Mouse (Mus musculus) hindbrain, embryonic 12.5 days (tissue): Measurements from ENCODE around the gene Prap1. TPM values are rescaled to one million over a fixed set of nuclear protein-coding genes. Genes with fewer than 3 reads are reported as not detected.

Experiments used
- ATAC-seq: fragments of 200-750 bp; cut with Nextera tagmentation; 2 replicates; pipeline ENCODE4 v1.8.0; 2017; ENCODE audit warnings: moderate TSS enrichment; ENCODE audit not compliant: low FRiP score
- H3K27ac ChIP-seq: fragments of 300-500 bp; sonication (generic); 2 replicates; pipeline ENCODE4 v1.5.1; 2016; ENCODE audit warnings: mild to moderate bottlenecking
- H3K27me3 ChIP-seq: fragments of 300-500 bp; sonication (generic); 2 replicates; pipeline ENCODE4 v1.6.1; 2016; ENCODE audit warnings: mild to moderate bottlenecking
- H3K36me3 ChIP-seq: fragments of 300-500 bp; sonication (generic); 2 replicates; pipeline ENCODE4 v1.6.1; 2016; ENCODE audit warnings: mild to moderate bottlenecking
- H3K4me1 ChIP-seq: fragments of 300-500 bp; sonication (generic); 2 replicates; pipeline ENCODE4 v1.6.1; 2016
- H3K4me2 ChIP-seq: fragments of 300-500 bp; sonication (generic); replicated peaks from 2 replicates; pipeline ENCODE4 v1.6.1; 2016; ENCODE audit warnings: mild to moderate bottlenecking
- H3K4me3 ChIP-seq: fragments of 300-500 bp; sonication (generic); 2 replicates; pipeline ENCODE4 v1.5.1; 2016; ENCODE audit warnings: mild to moderate bottlenecking
- H3K9ac ChIP-seq: fragments of 300-500 bp; sonication (generic); 2 replicates; pipeline ENCODE4 v1.6.1; 2016; ENCODE audit warnings: mild to moderate bottlenecking, moderate library complexity
- H3K9me3 ChIP-seq: fragments of 300-500 bp; sonication (generic); replicated peaks from 2 replicates; pipeline ENCODE4 v1.6.1; 2016; ENCODE audit warnings: mild to moderate bottlenecking
- WGBS: fragments of 180-500 bp; shearing (Covaris S2); methylation state at CpG from one replicate; pipeline ENCODE4 v1.1.7; 2016; 5-methylcytosine and 5-hydroxymethylcytosine counted together
- polyA plus RNA-seq: library from polyadenylated mRNA; unstranded; fragments of >200 nt; fragmentation: Nextera tagmentation; extraction: Ambion mirVana; gene quantifications from 2 replicates; pipeline ENCODE4 v1.2.1, GENCODE M21; 2016

Prap1 gene
- polyA plus RNA-seq, 1 experiment from 2014 or later, result not detected

DNA sequence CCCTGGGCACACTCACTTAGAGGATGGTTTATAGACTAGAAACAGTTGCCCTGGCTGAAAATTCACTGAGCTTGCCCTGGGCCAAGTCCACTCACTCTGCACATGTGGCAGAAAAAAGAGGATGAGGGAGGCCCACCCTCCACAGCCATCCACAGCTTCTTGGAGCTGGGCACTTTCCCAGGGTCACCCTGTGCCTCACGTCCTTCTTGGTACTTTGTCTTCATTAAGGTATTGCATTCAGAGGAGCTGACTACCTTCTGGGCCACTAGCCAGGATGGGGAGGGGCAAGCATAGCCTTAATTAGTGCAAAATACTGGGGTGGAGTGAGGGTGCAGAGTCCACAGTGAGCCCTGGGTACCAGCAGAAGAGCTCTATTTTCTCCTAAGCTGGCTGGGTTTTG is 2.4 kb downstream of the Prap1 start:
- Histone ChIP-seq H3K9ac (no peak overlapping the region), H3K36me3 (no peaks in the 10 kb centered on the region), H3K27me3 (no peaks in the 10 kb centered on the region), H3K4me1 (no peaks in the 10 kb centered on the region), H3K27ac (no peak overlapping the region), H3K9me3 (no peaks in the 10 kb centered on the region), H3K4me3 (no peak overlapping the region), H3K4me2 (no peak overlapping the region)
- ATAC-seq, result no peak
- 62% methylated on average over 1 of the region's 1 CpGs for WGBS

- ATAC-seq, result no peak
- no peaks in the 10 kb centered on the region for H3K9me3 ChIP-seq
- no peak overlapping the region for H3K4me2 ChIP-seq
- no peak overlapping the region for H3K9ac ChIP-seq
- H3K4me3 ChIP-seq, result no peak overlapping the region
- H3K36me3 ChIP-seq, result no peaks in the 10 kb centered on the region
- H3K27ac ChIP-seq, result no peak overlapping the region
- no peaks in the 10 kb centered on the region for H3K27me3 ChIP-seq
- no peaks in the 10 kb centered on the region for H3K4me1 ChIP-seq
Observed at GRCm38 (mm10) chr7:140096055-140096454, 2.9 kb downstream of the Prap1 start.

GRCm38 (mm10) chr7:140098466-140098865 is 5.3 kb downstream of the Prap1 start:
- no peaks in the 10 kb centered on the region for H3K9me3 ChIP-seq
- H3K36me3 ChIP-seq, result no peaks in the 10 kb centered on the region
- H3K4me2 ChIP-seq, result no peak overlapping the region
- 0 out of 2 replicates have a peak, but pooled peaks cover 2% of the 10 kb centered on the region for H3K27me3 ChIP-seq
- 86% methylated on average over 1 of the region's 1 CpGs for WGBS
- H3K27ac ChIP-seq, result no peak overlapping the region
- no peak overlapping the region for H3K4me3 ChIP-seq
- peaks cover 16% of the 10 kb centered on the region for H3K4me1 ChIP-seq
- no peak for ATAC-seq
- H3K9ac ChIP-seq, result no peak overlapping the region

DNA sequence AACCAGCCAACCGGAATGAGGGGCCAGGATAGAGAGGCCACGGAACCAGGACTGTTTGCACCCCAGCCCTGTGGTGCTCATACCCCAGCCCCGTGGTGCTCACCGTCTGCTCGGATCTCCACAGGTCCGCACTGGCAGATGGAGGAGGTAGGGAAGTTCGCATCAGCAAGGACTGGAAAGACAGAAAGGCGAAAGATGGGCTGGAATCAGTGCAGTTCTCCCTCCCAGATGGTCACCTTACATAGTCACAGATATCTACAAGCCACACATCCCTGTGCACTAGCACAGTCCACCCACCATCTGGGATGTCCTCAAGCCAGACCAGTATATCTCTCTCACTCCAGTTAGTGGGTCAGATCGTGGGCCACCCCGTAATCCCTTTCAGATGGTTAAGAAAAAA is 8.3 kb downstream of the Prap1 start:
- Histone ChIP-seq H3K9ac (peak overlapping the region; percentile 55; the same call in 1 of the 2 replicates), H3K4me2 (peak overlapping the region; percentile 75), H3K9me3 (no peaks in the 10 kb centered on the region), H3K36me3 (peaks cover 12% of the 10 kb centered on the region), H3K4me1 (peaks cover 16% of the 10 kb centered on the region), H3K27me3 (0 out of 2 replicates have a peak, but pooled peaks cover 2% of the 10 kb centered on the region), H3K4me3 (peak overlapping the region; percentile 39), H3K27ac (no peak overlapping the region)
- peak; percentile 34; the same call in 1 of the 2 replicates for ATAC-seq
- 72% methylated on average over 10 of the region's 10 CpGs for WGBS

- peak; percentile 84 for ATAC-seq
- WGBS, result 2% methylated on average over 30 of the region's 30 CpGs
- Histone ChIP-seq H3K4me3 (peak within 1 kb of the TSS; percentile 39), H3K9me3 (no peaks in the 10 kb centered on the region), H3K27ac (no peak within 1 kb of the TSS), H3K27me3 (0 out of 2 replicates have a peak, but pooled peaks cover 2% of the 10 kb centered on the region), H3K36me3 (peaks cover 18% of the 10 kb centered on the region), H3K4me2 (peak within 1 kb of the TSS; percentile 75), H3K9ac (peak within 1 kb of the TSS; percentile 55), H3K4me1 (peaks cover 16% of the 10 kb centered on the region)
Observed at GRCm38 (mm10) chr7:140101993-140102860, 9.0 kb downstream of the Prap1 start, which contains the start of gene Fuom. Gene Fuom, minus strand, starts transcription at chr7:140102441.

- Histone ChIP-seq H3K27me3 (0 out of 2 replicates have a peak, but pooled peaks cover 2% of the 10 kb centered on the region), H3K4me2 (no peak overlapping the region), H3K4me1 (peaks cover 16% of the 10 kb centered on the region), H3K9me3 (no peaks in the 10 kb centered on the region), H3K27ac (no peak overlapping the region), H3K4me3 (no peak overlapping the region), H3K36me3 (peaks cover 34% of the 10 kb centered on the region), H3K9ac (no peak overlapping the region)
- ATAC-seq, result no peak
- WGBS, result 79% methylated on average over 4 of the region's 4 CpGs
Observed at GRCm38 (mm10) chr7:140104009-140104408, 10.8 kb downstream of the Prap1 start.

GRCm38 (mm10) chr7:140111943-140112342 is 18.7 kb downstream of the Prap1 start:
- Histone ChIP-seq H3K27ac (no peak overlapping the region), H3K27me3 (no peaks in the 10 kb centered on the region), H3K4me2 (no peak overlapping the region), H3K36me3 (peaks cover 57% of the 10 kb centered on the region), H3K9ac (no peak overlapping the region), H3K4me3 (no peak overlapping the region), H3K9me3 (no peaks in the 10 kb centered on the region), H3K4me1 (peaks cover 6% of the 10 kb centered on the region)
- 59% methylated on average over 3 of the region's 3 CpGs for WGBS
- ATAC-seq, result no peak

GRCm38 (mm10) chr7:140115583-140116328 is 22.6 kb downstream of the Prap1 start, which contains the start of gene Paox:
Gene Paox, plus strand, starts transcription at chr7:140115799.
- H3K9ac ChIP-seq, result peak within 1 kb of the TSS; percentile 73
- peaks cover 21% of the 10 kb centered on the region for H3K36me3 ChIP-seq
- ATAC-seq, result peak; percentile 73
- H3K4me1 ChIP-seq, result peaks cover 10% of the 10 kb centered on the region
- H3K27me3 ChIP-seq, result no peaks in the 10 kb centered on the region
- H3K4me3 ChIP-seq, result peak within 1 kb of the TSS; percentile 60
- peak within 1 kb of the TSS; percentile 81 for H3K27ac ChIP-seq
- no peaks in the 10 kb centered on the region for H3K9me3 ChIP-seq
- peak within 1 kb of the TSS; percentile 90 for H3K4me2 ChIP-seq
- 3% methylated on average over 23 of the region's 23 CpGs for WGBS

DNA sequence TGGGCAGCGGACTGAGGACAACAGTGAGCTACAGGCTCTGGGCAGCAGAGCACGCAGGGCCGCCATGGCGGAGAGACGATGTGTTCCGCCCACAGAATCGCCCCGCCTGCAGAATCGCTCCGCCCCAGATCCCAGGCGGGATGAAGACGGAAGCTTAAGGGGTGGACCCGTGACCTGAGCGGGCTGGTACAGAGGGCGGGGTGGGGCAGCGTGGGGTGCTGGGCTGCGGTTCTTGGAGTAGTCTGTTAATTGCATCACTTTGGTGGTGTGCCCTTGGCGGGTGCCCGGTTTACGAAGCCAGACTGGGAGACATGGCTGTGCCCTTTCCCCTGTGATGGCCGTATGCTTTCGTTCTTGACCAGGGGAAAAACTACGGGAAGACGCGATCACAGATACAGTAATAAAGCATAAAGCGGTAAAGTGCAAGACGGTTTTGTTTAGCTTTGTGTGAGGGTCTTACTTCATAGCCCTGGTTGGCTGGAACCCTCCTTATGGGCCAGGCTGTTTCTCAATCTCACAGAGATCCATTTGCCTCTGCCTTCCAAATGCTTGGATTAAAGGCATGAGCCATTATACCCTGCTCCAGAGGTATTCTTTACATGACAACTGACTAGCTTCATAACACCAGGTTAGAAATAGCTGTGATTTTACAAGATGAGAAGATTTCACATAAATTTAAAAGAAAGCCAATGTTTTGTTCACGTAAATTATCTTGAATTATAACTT is 23.3 kb downstream of the Prap1 start, which contains the start of gene Echs1:
TSS of gene Echs1 (minus strand) at position 148 of the 726 bp plus-strand sequence.
- peak within 1 kb of the TSS; percentile 73 for H3K9ac ChIP-seq
- ATAC-seq, result peak; percentile 96
- peak within 1 kb of the TSS; percentile 81 for H3K27ac ChIP-seq
- H3K9me3 ChIP-seq, result no peaks in the 10 kb centered on the region
- 3% methylated on average over 28 of the region's 28 CpGs for WGBS
- H3K36me3 ChIP-seq, result peaks cover 14% of the 10 kb centered on the region
- H3K4me1 ChIP-seq, result peaks cover 10% of the 10 kb centered on the region
- H3K4me3 ChIP-seq, result peak within 1 kb of the TSS; percentile 60
- H3K4me2 ChIP-seq, result peak within 1 kb of the TSS; percentile 90
- no peaks in the 10 kb centered on the region for H3K27me3 ChIP-seq

GRCm38 (mm10) chr7:140120484-140120883 is 27.3 kb downstream of the Prap1 start:
- Histone ChIP-seq H3K27me3 (no peaks in the 10 kb centered on the region), H3K4me3 (no peak overlapping the region), H3K9ac (no peak overlapping the region), H3K9me3 (no peaks in the 10 kb centered on the region), H3K27ac (no peak overlapping the region), H3K4me2 (no peak overlapping the region), H3K4me1 (peaks cover 10% of the 10 kb centered on the region), H3K36me3 (no peaks in the 10 kb centered on the region)
- no peak for ATAC-seq
- 88% methylated on average over 2 of the region's 2 CpGs for WGBS

DNA sequence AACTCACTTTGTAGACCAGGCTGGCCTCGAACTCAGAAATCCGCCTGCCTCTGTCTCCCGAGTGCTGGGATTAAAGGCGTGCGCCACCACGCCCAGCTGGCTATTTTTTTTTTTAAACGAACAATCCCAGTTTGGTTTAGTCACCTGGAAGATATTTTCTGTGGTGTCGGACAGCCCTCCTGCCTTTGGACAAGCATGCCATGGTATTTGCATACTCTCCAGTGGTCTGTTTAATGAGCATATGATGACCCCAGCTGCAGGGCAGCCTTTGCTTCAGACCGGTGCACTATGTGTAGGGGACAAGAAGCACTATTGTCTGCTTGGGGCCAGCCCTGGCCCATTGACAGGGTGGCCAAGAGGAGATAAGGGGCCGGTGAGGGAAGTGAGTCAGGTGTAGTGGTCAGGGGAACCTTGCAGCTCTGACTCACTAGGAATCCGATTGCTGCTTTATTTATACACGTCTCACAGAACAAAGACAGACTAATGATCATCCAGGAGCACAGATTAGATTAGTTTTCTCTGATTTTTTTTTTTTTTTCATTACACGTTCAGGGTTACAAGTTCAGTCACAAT is 28.2 kb downstream of the Prap1 start:
- H3K27me3 ChIP-seq, result no peaks in the 10 kb centered on the region
- H3K36me3 ChIP-seq, result no peaks in the 10 kb centered on the region
- H3K9ac ChIP-seq, result no peak overlapping the region
- no peak for ATAC-seq
- WGBS, result 73% methylated on average over 13 of the region's 13 CpGs
- no peaks in the 10 kb centered on the region for H3K9me3 ChIP-seq
- peaks cover 8% of the 10 kb centered on the region for H3K4me1 ChIP-seq
- no peak overlapping the region for H3K4me2 ChIP-seq
- H3K27ac ChIP-seq, result no peak overlapping the region
- no peak overlapping the region for H3K4me3 ChIP-seq
